Mouse (Mus musculus): ENCODE data around the gene Sptbn4. TPM values are rescaled to one million over a fixed set of nuclear protein-coding genes. Genes with fewer than 3 reads are reported as not detected.

Sptbn4 gene
- total and polyA plus RNA-seq, 2 experiments from 2014 or later, result 3.8 to 22.3 TPM

DNA sequence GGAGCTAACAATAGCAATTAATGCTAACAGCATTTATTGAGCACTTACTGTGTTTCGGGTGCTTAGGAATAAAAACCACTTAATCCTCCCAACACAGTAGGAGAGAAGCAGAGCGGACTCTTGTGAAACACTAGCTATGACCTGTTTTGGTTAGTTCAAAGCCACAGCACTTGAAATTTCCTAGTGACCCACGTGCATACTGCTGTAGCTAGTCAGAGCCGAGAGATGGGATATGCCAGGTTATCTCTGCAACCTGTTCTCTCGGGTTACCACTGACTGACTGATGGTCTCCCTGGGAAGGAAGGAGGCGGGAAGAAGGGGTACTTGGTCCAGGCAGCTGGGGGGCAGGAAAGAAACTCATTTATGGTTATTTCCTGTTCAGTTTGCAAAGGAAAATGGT is 13.0 kb upstream of the Sptbn4 start:
- no peak overlapping the region for H3K4me2 ChIP-seq (ENCODE audit: low read depth)
- no peak overlapping the region for H3K27ac ChIP-seq (ENCODE audit: low read depth, low read length)
- H3K4me3 ChIP-seq (ENCODE audit: low read depth, low read length), result no peak overlapping the region
- DNase-seq, result no peak
- ATAC-seq, result no peak
- no peaks in the 10 kb centered on the region for H3K36me3 ChIP-seq (ENCODE audit: insufficient read depth)
- no peaks in the 10 kb centered on the region for H3K27me3 ChIP-seq (ENCODE audit: insufficient read depth, low read length)
- H3K9ac ChIP-seq, result no peak overlapping the region
- no peaks in the 10 kb centered on the region for H3K4me1 ChIP-seq (ENCODE audit: insufficient read depth)
- H3K9me3 ChIP-seq (ENCODE audit: low read length), result no peaks in the 10 kb centered on the region
- TF ChIP-seq CTCF (IDR thresholded peaks at IDR 0.05; ENCODE audit: low read depth), result no peak
- WGBS, result 88% methylated on average over 6 of the region's 6 CpGs

DNA sequence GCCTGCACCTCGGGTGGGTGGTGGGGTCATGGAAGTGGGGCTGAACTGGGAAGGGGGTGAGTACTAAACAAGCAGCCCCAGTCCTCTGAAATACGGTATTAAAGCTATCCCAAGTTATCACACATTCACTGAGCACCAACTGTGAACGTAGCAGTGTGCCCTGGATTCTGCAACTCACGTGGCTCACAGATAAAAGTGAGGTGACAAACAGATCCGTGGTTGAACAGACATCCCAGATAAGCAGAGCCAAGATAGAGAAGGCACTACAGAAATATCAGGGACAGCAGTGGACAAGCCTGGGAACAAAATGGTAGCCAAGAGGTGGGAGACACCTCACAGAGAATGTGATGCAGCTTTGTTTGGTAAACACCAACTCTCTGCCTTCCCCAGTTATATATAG is 12.2 kb upstream of the Sptbn4 start:
- DNase-seq (no peak), ATAC-seq (no peak)
- no peaks in the 10 kb centered on the region for H3K9me3 ChIP-seq (ENCODE audit: low read length)
- no peaks in the 10 kb centered on the region for H3K27me3 ChIP-seq (ENCODE audit: insufficient read depth, low read length)
- no peak overlapping the region for H3K27ac ChIP-seq (ENCODE audit: low read depth, low read length)
- TF ChIP-seq CTCF (IDR thresholded peaks at IDR 0.05; ENCODE audit: low read depth), result no peak
- no peak overlapping the region for H3K4me2 ChIP-seq (ENCODE audit: low read depth)
- no peak overlapping the region for H3K4me3 ChIP-seq (ENCODE audit: low read depth, low read length)
- no peaks in the 10 kb centered on the region for H3K4me1 ChIP-seq (ENCODE audit: insufficient read depth)
- 93% methylated on average over 5 of the region's 5 CpGs for WGBS
- no peak overlapping the region for H3K9ac ChIP-seq
- no peaks in the 10 kb centered on the region for H3K36me3 ChIP-seq (ENCODE audit: insufficient read depth)

DNA sequence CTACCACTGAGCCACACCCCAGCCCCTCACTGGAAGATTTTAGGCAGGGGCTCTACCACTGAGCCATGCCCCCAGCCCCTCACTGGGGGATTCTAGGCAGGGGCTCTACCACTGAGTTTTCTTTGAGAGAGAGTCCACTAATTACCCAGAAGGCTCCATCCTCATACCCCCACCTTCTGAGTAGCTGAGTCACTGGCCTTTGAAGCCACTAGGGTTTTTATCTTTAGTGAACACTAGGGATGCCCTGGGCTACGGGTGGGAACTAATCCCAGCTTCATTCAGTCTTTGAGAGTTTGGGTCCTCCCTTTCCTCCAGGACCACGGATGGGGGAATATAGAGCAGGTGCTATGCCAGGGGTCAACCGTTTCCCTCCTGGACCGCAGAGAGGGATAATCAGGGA is 11.1 kb upstream of the Sptbn4 start:
- WGBS, result 84% methylated on average over 4 of the region's 4 CpGs
- no peaks in the 10 kb centered on the region for H3K36me3 ChIP-seq (ENCODE audit: insufficient read depth)
- ATAC-seq, result no peak
- no peak overlapping the region for H3K4me2 ChIP-seq (ENCODE audit: low read depth)
- no peaks in the 10 kb centered on the region for H3K9me3 ChIP-seq (ENCODE audit: low read length)
- H3K4me3 ChIP-seq (ENCODE audit: low read depth, low read length), result no peak overlapping the region
- no peak overlapping the region for H3K27ac ChIP-seq (ENCODE audit: low read depth, low read length)
- no peak for DNase-seq
- no peak overlapping the region for H3K9ac ChIP-seq
- no peaks in the 10 kb centered on the region for H3K4me1 ChIP-seq (ENCODE audit: insufficient read depth)
- no peaks in the 10 kb centered on the region for H3K27me3 ChIP-seq (ENCODE audit: insufficient read depth, low read length)
- TF ChIP-seq CTCF (IDR thresholded peaks at IDR 0.05; ENCODE audit: low read depth), result no peak

DNA sequence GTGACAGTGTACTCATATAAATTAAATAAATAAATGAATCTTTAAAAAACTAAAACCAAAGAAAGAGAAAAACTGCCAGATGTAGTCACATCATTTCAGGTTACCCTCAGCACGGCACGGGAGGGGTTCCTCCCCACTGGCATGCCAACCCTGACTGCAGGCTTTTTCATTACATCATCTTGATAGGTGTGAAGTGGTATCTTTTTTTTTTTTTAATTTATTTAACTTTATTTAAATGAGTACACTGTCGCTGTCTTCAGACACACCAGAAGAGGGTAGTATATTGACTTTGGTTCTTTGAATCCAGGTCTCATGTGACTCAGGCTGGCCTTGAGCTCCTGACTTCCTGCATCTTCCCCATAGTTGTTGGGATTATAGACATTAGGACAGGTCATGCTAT is 7.8 kb upstream of the Sptbn4 start:
- no peaks in the 10 kb centered on the region for H3K9me3 ChIP-seq (ENCODE audit: low read length)
- H3K4me1 ChIP-seq (ENCODE audit: insufficient read depth), result no peaks in the 10 kb centered on the region
- no peak overlapping the region for H3K27ac ChIP-seq (ENCODE audit: low read depth, low read length)
- TF ChIP-seq CTCF (IDR thresholded peaks at IDR 0.05; ENCODE audit: low read depth), result no peak
- no peak for ATAC-seq
- H3K9ac ChIP-seq, result no peak overlapping the region
- H3K4me3 ChIP-seq (ENCODE audit: low read depth, low read length), result no peak overlapping the region
- WGBS, result 87% methylated on average over 3 of the region's 3 CpGs
- H3K27me3 ChIP-seq (ENCODE audit: insufficient read depth, low read length), result no peaks in the 10 kb centered on the region
- no peak overlapping the region for H3K4me2 ChIP-seq (ENCODE audit: low read depth)
- no peaks in the 10 kb centered on the region for H3K36me3 ChIP-seq (ENCODE audit: insufficient read depth)
- no peak for DNase-seq

DNA sequence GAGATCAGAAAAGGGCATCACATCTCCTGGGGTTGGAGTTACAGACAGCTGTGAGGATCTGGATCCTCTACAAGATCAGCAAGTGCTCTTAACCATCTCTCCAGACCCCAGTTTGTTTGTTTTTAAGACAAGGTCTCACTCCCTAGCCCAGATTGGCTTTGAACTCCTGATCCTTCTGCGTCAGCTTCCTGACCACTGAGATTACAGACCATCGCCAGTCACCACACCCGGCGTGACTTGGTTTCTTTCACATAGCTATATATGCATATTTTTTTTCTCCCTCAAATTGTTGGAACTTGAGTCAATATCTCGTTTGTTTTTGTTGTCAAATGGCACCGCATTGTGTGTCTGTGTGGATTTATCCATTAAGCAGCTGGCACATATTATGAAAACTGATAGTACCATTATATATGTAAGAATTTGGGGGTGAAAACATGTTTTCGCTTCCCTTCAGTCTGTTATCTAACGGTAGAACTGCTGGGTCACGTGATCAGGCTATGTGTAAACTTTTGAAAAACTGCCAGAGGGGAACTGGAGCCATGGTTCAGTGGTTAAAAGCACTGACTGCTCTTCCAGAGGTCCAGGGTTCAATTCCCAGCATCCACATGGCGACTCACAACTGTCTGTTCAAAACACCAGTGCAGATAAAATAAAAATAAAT is 7.1 kb upstream of the Sptbn4 start:
- no peak for TF ChIP-seq CTCF (IDR thresholded peaks at IDR 0.05; ENCODE audit: low read depth)
- no peak overlapping the region for H3K4me2 ChIP-seq (ENCODE audit: low read depth)

DNA sequence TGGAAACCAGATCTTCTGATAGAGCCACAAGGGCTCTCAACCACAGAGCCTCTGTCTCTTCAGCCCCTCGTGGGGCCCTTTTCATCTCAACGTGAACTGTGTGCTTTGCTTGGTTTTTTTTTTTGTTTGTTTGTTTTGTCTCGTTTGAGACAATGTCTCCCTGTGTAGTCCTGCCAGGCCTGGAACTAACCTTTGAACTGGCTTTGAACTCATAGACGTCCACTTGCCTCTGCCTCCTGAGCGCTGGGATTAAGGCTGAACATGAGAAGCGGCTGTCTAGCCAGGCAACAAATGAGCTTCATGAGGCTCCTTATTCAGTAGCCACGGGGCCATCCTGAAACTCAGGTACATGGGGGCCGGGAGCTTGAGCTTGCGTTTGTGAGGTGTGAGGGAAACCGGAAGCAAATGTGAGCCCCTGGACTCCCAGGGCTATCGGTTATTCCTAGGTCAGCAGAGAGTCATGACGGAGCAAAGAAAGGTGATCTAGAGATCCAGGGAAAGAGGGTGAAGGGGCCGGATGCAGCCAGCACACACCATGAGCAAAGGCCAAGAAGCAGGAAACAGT is 4.8 kb upstream of the Sptbn4 start:
- ATAC-seq (no peak), DNase-seq (no peak)
- 51% methylated on average over 13 of the region's 13 CpGs for WGBS
- no peak for TF ChIP-seq CTCF (IDR thresholded peaks at IDR 0.05; ENCODE audit: low read depth)
- H3K27ac ChIP-seq (ENCODE audit: low read depth, low read length), result no peak overlapping the region
- H3K27me3 ChIP-seq (ENCODE audit: insufficient read depth, low read length), result no peaks in the 10 kb centered on the region
- no peak overlapping the region for H3K9ac ChIP-seq
- no peak overlapping the region for H3K4me3 ChIP-seq (ENCODE audit: low read depth, low read length)
- no peaks in the 10 kb centered on the region for H3K36me3 ChIP-seq (ENCODE audit: insufficient read depth)
- no peak overlapping the region for H3K4me2 ChIP-seq (ENCODE audit: low read depth)
- no peaks in the 10 kb centered on the region for H3K4me1 ChIP-seq (ENCODE audit: insufficient read depth)
- no peaks in the 10 kb centered on the region for H3K9me3 ChIP-seq (ENCODE audit: low read length)

More for the DNA sequence above, 7.1 kb upstream of the Sptbn4 start:
- no peaks in the 10 kb centered on the region for H3K4me1 ChIP-seq (ENCODE audit: insufficient read depth)
- ATAC-seq (no peak), DNase-seq (no peak)
- H3K27ac ChIP-seq (ENCODE audit: low read depth, low read length), result no peak overlapping the region
- no peaks in the 10 kb centered on the region for H3K27me3 ChIP-seq (ENCODE audit: insufficient read depth, low read length)
- H3K9me3 ChIP-seq (ENCODE audit: low read length), result no peaks in the 10 kb centered on the region
- 77% methylated on average over 10 of the region's 10 CpGs for WGBS
- no peaks in the 10 kb centered on the region for H3K36me3 ChIP-seq (ENCODE audit: insufficient read depth)
- no peak overlapping the region for H3K9ac ChIP-seq
- H3K4me3 ChIP-seq (ENCODE audit: low read depth, low read length), result no peak overlapping the region

DNA sequence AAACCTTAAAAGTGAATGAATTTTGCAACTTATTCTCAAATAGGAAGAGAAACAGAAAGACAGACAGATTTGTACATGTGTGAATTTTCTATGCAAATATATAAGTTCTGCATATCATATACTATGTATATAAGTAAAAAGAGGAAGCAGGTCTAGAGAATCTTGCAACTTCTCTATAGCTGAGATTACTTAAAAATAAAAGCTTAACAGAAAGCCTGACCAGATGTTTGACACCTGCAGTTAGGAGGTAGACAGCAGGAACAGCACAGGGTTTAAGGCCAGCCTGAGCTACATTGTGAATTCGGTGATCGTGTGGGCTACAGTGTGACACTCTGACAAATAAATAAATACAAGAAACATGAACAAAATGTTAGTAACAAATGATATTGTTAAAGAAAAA is 3.9 kb upstream of the Sptbn4 start:
- no peak overlapping the region for H3K4me3 ChIP-seq (ENCODE audit: low read depth, low read length)
- H3K9me3 ChIP-seq (ENCODE audit: low read length), result no peaks in the 10 kb centered on the region
- no peak overlapping the region for H3K27ac ChIP-seq (ENCODE audit: low read depth, low read length)
- 95% methylated on average over 2 of the region's 2 CpGs for WGBS
- no peak overlapping the region for H3K4me2 ChIP-seq (ENCODE audit: low read depth)
- no peaks in the 10 kb centered on the region for H3K4me1 ChIP-seq (ENCODE audit: insufficient read depth)
- H3K27me3 ChIP-seq (ENCODE audit: insufficient read depth, low read length), result no peaks in the 10 kb centered on the region
- no peak for TF ChIP-seq CTCF (IDR thresholded peaks at IDR 0.05; ENCODE audit: low read depth)
- no peaks in the 10 kb centered on the region for H3K36me3 ChIP-seq (ENCODE audit: insufficient read depth)
- DNase-seq (no peak), ATAC-seq (no peak)
- no peak overlapping the region for H3K9ac ChIP-seq
